Mouse (Mus musculus) neural tube, embryonic 10.5 days (tissue): Measurements from ENCODE around the gene Mtch1.

Experiments
- DNase-seq: peaks from one replicate; pipeline ENCODE4 v3.0.0-alpha.2; 2017; ENCODE audit warnings: low spot score; ENCODE audit errors: extremely low spot score

Mtch1 gene

DNA sequence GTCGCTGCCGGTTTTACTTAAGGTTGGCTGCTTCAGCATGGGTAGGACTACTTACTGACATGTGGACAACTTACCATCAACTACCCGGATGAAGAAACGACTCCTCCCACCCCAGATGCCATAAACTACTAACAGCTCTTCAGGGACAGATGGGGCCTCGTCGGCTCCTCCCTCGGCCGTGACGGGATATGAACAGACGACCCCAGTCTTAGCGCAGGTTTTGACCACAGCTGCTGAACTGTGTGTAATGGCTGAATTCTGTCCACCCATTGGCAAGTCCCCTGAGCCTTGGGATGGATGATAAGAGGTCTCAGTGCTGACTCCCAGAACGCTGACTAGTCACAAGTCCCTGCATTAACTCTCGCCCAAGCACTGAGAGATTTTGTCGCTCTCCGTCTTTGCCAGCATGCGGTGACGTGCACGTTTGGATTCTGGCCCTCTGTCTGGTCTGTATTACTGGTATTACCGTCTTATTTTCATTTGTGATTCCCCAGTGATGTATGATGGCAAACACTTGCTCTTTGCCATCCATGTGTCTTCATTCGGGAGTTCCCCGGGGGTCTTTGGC lies 37.6 kb downstream of the Mtch1 start:
- no peak for DNase-seq

DNA sequence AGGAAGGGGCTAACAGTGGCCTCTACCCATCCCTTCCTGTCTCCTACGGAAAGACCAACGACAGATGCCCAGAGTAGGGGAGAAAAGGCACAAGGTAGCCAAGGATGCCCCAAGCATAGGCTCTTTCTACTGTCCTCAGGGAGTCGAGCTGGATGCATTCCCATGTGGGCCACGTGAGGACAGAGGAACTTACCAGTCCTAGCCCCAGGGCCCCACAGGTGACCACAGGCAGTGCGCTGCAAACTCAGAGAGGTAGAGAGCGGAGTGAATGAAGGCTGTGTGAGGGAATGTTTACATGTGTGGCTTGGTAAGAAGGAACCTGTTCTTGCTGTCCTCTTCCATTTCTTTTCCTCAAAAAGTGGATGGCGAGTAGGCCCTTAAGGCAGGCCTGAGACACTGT lies 41.9 kb downstream of the Mtch1 start:
- DNase-seq, result no peak

DNA sequence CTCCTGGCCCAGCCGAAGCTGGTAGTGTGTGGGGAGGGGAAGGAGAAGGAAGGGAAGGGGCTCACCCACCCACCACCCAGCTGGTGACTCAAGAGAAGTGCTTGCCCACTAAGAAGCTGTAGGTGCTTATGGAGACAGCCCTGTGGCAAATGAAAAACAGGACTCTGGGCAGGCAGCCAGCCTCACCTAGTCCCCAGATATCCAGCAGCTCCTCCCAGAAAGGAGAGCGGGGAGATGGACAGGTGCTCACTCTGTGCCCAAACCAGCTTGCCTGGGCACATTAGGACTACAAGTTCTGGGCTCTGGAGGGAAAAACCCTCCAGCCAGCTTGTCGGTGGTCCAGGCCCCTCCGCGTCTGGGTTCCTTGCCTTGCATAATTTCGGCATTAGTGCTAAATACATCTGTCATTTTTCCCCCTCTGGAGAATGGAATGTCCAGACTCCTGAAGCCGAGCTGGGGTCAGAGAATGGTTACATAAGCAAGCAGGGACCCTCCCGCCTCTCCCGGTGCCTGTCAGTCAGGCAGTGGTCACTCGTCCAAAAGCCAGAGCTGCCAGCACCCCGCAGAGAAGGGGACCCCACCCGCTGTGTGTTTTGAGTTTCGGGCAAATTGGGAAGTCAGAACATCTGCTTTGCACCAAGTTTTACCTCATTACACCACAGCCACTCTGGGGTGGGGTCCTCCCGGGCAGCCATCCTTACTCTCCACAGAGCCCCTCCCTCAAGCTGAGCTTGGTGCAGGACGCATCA lies 42.5 kb downstream of the Mtch1 start:
- peak; percentile 42 for DNase-seq

DNA sequence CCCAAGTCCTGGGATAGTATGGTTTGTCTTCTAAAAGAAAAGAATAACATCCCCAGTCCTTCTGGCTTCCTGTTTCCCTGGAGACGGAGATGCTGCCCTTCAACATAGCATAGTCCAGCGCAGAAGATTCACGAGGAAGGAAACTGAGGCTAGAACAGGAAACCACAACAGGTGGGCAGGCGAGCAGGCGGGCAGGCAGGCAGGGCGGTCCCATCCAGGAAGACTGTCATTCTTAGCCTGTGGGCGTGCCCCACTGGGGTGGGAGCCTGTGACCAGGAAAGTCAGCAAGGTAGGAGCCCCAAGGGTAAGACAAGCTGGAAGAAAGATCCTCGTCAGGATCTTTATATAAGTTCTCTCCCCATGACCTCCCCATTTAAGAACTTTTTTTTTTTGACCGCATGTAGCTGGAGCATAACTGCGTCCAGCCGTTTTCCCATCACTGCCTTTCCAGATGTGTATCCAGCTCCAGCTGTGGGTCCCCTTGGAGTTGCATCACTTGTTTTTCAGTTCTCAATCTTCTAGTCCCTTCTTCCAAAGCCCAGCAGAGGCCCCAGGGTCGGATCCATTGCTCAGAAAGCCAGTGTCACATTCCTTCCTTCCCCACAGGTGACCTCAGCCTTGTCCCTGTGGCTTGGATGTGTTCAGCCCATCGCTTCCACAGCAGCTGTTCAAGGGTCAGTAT lies 43.2 kb downstream of the Mtch1 start:
- DNase-seq, result no peak

DNA sequence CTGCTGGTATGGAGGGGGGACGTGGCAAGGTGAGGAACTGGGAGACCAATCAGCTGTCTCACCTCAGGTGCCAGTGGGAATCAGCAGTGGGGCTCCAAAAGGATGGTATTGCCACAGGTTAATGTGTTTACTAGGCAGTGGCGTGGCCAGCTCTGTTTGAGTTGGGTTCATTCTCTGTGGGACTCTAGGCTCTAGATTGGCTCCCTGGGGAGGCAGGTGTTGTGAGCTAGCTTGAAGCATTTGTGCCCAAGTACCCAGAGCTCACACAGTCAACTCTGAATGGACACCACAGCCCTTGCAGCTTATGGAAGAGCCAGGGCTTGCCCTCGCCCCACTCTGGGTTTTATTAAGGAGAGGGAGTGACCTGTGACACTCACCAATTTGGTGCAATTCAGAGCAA lies 43.9 kb downstream of the Mtch1 start:
- no peak for DNase-seq

DNA sequence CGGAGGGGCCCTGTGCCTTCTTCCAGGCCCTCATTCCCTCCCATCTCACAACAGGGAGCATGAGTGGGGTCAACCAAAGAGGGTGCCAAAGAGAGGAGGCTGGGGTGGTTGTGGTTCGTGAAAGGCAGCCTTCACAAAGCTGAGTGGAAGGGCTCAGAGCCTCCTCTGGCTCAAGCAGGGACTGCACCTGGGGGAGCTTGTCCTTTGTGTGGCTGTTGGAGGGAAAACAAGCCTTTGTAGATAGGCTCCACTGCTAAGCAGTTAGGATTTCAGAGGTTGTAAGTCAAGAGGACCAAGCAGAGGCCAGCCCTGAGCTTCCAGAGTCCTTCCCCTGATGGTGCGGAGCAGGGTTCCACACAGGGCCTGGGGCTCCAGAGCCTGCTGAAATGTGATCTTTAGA lies 44.6 kb downstream of the Mtch1 start:
- no peak for DNase-seq

DNA sequence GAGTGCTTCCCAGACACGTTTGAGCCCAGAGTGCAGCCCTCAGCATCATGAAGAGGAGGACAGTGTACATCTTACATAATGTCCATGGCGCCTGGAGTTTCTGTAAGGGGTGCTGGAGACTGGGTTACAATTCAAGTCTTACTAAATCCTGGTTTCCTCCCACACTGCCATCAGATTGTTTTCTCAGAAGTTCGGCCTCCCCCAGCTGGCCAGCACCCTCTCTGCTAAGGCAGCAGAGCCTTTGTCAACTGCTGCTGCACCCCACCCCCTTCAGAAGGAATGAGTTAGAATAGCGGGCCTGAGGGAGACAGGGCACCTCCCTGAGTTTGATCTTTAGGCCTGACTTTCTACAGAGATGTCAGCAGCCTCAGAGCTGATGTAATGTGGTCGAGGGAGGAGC lies 45.6 kb downstream of the Mtch1 start:
- no peak for DNase-seq

DNA sequence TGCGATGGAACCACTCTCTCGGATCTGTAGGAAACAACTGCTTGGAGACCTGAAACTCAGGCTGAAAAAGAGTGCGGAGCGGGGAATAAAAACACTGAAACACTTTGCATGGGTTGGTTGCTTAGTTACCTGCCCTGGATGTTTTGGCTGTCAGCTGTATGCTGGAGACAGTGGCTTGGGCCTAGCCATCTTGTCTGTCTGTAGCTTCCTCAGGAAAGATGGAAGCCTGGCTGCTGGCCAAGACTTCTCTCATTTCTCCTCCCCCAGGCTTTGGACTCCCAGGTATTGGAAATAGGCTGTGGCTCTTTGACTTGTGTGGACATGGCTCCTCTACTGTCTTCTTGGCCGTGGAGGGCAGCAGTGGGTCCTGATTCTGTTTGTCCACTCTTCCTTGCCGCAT lies 46.3 kb downstream of the Mtch1 start:
- DNase-seq, result no peak

DNA sequence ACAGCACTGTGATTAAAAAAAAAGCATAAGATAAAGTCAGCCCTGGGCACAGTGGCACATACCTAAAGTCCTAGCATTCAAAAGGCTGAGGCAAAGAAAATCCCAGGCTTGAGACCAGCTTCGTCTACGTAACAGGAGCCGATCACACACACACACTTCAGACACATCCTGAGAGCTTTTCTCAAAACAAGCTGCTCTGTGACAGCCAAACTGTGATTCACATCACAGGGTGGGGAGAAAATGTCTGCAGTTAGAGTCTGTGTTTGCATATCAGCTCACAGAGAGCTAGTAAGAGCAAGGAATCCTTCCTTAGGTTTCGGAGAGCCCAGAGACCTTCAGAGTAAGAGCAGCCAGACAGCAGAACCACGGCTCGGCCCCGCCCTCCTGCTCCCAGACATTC lies 46.8 kb downstream of the Mtch1 start:
- DNase-seq, result no peak

DNA sequence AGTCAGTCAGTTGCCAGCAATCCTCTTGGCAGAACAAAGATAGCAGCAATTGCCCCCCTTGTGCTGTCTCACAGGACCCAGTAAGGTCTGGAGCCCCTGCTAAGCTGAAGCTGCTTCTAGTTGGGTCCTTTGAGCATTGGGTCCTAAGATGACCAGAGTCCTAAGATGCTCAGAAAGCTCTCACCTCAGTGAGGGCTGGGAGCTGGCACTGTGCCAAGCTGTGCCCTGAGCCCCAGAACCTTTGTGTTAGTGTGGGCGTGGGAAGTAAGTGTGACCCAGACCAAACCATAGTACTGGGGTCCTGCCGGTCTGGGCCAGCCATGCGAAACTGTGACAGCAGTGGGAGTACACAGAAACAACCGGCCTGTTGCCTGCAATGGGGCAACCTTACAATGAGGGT lies 48.5 kb downstream of the Mtch1 start:
- DNase-seq, result no peak

DNA sequence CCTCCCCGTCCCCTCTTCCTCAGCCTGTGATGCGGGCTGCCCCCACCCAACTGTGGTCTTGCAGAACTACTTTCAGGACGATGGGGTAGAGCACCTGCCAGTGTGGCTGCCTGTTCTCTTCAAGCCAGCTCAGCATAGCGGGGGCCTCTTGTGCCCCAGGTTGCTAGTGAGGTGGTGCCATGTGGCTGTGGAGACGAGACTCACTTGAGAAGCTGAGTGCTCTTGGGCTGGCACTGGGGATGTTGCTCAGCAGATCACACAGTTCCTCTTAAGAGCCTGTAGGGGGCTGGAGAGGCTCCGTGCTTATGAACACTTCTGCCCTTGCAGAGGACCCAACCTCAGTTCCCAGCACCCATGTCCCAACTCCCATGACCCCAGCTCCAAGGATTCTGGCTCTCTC lies 49.9 kb downstream of the Mtch1 start:
- no peak for DNase-seq

DNA sequence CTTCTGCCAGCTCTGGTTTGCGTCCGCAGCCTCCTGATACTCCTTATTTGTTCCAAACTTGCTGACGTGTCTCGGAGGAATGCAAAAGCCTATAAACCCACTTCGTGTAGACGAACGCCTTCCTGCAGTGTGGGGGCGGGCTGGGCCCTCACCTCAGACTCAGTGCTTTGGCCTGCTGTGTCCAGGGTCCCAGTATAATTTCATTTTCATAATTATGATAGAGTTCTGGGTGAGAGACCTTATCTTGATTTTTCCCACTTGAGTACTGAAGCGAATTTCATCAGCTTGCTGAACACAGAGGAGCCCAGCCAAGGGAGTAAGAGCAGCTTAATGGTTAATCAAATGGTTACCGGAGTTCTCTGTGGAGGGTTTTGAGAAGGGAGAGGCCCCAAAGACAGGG lies 50.4 kb downstream of the Mtch1 start:
- DNase-seq, result no peak

DNA sequence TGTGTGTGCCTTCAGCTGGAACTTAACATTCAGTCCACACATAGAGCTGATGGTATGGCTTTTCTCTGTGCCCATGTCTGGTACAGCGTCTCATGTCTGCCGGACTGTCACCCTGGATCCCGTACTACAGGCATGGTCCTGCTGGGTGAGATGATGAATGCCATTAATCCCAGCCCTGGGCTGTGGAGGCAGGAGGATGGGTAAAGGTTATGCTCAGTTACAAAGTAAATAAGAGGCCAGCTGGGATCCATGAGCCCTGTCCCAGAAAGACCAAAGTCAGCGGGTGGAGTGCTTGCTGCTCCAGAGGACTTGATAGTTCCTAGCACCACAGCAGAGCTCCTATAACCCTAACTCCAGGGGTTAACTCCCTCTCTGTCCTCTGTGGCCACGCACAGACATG lies 51.9 kb downstream of the Mtch1 start:
- DNase-seq, result no peak

DNA sequence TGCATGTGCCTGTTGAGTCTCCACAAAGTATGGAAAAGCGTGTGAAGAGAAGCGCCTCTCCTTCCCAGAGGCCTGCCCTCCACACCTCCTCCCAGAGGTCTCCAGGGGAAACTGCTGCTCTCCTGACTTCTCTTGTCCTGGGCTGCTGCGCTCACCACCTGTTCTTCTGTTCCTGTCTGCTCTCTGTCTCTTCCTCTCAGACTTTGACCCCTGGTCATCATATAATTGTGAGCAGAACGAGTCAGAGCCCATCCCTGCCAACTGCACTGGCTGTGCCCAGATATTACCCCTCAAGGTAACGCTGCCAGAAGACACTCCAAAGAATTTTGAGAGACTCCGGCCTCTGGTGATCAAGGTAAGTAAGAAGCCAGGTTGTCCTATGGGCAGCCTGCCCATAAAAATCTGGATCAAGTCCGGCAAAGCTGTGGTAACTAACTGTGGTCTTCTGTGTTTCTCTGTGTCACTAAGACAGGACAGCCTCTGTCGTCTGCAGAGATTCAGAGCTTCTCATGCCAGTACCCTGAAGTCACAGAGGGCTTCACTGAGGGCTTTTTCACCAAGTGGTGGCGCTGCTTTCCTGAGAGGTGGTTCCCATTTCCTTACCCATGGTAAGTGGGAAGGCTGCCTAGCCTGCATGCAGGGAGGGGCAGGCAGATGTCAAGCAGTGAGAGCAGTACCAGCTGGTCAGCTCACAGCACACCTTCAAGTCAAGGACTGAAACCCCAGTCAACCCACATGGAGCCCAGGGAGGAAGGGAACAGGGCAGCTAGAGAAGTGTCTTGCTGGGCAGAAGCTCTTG lies 53.7 kb downstream of the Mtch1 start:
- no peak for DNase-seq

DNA sequence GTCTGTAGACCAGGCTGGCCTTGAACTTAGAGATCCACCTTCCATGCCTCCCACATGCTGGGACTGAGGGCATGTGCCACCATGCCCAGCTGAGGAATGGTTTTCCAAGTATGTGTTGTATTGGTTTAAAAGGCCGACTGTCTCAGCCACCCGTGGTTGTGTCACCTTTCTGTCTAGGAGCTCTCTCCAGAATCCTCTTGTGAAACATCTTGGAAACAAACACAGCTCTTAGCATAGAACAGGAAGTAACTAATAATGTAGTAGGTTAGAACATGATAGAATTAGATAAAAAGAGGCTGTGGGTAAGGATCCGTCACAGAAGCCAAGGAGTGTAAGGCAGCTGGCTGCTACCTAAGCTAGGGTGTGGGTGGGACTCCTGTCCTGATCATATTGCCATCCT lies 54.7 kb downstream of the Mtch1 start:
- DNase-seq, result no peak

DNA sequence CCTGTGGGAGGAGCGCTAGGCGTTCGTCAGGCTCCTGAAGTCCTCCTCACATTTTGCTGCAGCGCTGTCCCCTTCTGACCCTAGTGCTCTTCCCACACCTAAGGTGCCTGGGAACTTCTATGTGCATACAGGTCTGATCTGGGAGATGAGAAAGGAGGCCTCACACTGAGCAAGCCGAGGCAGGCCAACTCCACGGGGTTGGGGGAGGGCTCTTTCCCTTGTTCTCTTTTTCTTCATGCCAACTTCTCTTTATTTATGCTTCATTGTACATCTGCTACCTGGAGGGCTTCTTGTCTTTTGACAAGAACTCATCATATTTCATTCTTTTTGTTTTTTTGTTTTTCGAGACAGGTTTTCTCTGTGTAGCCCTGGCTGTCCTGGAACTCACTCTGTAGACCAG lies 55.9 kb downstream of the Mtch1 start:
- DNase-seq, result no peak

DNA sequence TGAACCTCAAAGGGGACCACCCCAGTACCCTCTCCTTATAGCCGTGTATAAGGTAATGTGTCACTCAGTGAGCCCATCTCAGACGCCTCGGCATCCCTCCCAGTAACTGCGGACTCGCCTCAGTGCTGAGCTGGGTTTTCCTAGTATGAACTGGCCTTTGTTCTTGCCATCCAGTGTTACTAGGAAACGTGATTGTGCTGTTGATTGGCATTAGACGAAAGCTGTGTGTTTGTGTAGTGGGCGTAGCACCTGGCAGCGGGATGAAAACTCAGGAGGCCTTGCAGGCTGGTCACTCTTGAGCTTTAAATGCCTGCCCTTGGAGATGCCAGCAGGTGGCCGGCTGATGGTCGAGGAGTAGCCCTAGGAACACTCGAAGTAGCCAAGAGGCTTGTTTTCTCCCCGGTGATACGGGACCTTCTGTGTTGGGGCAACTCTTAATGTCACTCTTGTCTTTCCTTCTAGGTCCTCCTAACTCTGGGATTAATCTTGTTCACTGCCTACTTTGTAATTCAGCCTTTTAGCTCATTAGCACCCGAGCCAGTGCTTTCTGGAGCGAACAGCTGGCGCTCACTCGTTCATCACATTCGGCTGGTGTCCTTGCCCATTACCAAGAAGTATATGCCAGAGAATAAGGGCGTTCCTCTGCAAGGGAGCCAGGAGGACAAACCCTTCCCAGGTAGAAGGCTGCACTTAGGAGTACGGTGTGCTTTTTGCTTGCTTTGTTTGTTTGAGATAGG lies 65.3 kb downstream of the Mtch1 start:
- no peak for DNase-seq
